Mouse (Mus musculus) skeletal muscle tissue, adult 2 months (tissue): ENCODE results near the gene Shisa8.

ENCODE experiments used
- DNase-seq: peaks from one replicate; pipeline ENCODE4 v3.0.0-alpha.2; 2012; ENCODE audit warnings: low read depth, low spot score

The Shisa8 gene

GRCm38 (mm10) chr15:82156298-82156697, 56.3 kb downstream of the Shisa8 start:
- no peak for DNase-seq
